In genomic region chr11:32680014-32680413, GRCm38 (mm10) we compare ENCODE assay signal across 10 mouse cellular contexts. TPM values are rescaled to one million over a fixed set of nuclear protein-coding genes. Genes with fewer than 3 reads are reported as not detected.
DNase-seq lines count a peak whose midpoint lies in the region; ATAC-seq and TF ChIP-seq lines count a peak whose summit lies in the region.
"Had no signal": no experiment of that assay in that cellular context is flagged by ENCODE, and none has a peak within 500 bp of the region (broad histone marks: within the 10 kb centered on the region; RNA-seq: fewer than 3 reads in every experiment).

No protein-coding gene starts in this region.

- POLR2A ChIA-PET in Patski (lab: Charles Lee), result no interaction called here

- TF ChIP-seq CTCF in Patski (IDR thresholded peaks at IDR 0.05), result no peak

- in situ Hi-C loops in Patski (cut with MboI; ENCODE audit: low pct_unique_long_range_greater_than_20kb), result no loop called here

- peak; percentile 31 for ATAC-seq in Patski
- ATAC-seq in megakaryocyte-erythroid progenitor cell, adult 5-6 weeks (replicated peaks; ENCODE audit: low FRiP score, low TSS enrichment, poor library complexity, severe bottlenecking), result peak; percentile 38; the same call in 1 of the 2 replicates

- DNase-seq in kidney, adult 9 months, result peak; percentile 40
- no peak for DNase-seq in kidney, adult 11 months
- no peak for DNase-seq in Patski (ENCODE audit: low read depth, low spot score)
- peak; percentile 57 for DNase-seq in cerebellum, adult 11 months
- no peak for DNase-seq in lung, postnatal 4 days
- DNase-seq in right cerebral cortex, postnatal 14 days, result no peak
- DNase-seq in B cell, adult 2 months, result no peak
- DNase-seq: gastrocnemius, postnatal 10 days; right cerebral cortex, postnatal 4 days had no signal

- CTCF ChIA-PET in Patski (lab: Charles Lee), result interaction anchor here (1.0 kb wide), 1 partner anchor 10 kb away, joined by 3 read pairs; no protein-coding TSS in a partner anchor

- H3K27me3 ChIP-seq in Patski, result no peaks in the 10 kb centered on the region

RNA-seq across cellular contexts. Expression of gene Fbxw11, which starts 37.5 kb away (rescaled TPM):
- 92.4 TPM for polyA plus RNA-seq in Patski (2021)
- total RNA-seq in megakaryocyte-erythroid progenitor cell, adult 5-6 weeks (2014; fragmentation: Nextera tagmentation), result 30.9 and 40.5 TPM in 2 replicates
- total RNA-seq in megakaryocyte-erythroid progenitor cell, adult 5-6 weeks (2017), result 28.8 and 36.2 TPM in 2 replicates

Comparison
In these comparisons a context has a peak if more than half of its experiments do, and no peak if none do; other contexts are left out.
1. DNase-seq: peak in kidney, adult 9 months (single experiment) and cerebellum, adult 11 months (single experiment); none in kidney, adult 11 months (single experiment), Patski (single experiment), lung, postnatal 4 days (0 of 2), right cerebral cortex, postnatal 14 days (single experiment) and B cell, adult 2 months (0 of 2).